Mouse (Mus musculus) liver, postnatal 0 days (tissue): ENCODE measurements at regions not wholly inside any gene's neighbourhood (a gene's known extent, or its start where the extent isn't known, plus 50 kb on each side); places are given as distances from the start of the nearest gene placed in this dataset.

ENCODE experiments used
- CTCF ChIP-seq: sonication (generic); IDR thresholded peaks from 2 replicates; pipeline ENCODE4 v1.5.1; 2016; ENCODE audit warnings: antibody characterized with exemption, low read depth
- EP300 ChIP-seq: IDR thresholded peaks from 2 replicates; pipeline ENCODE4 v1.6.1; 2016; ENCODE audit warnings: antibody characterized with exemption, low read depth, mild to moderate bottlenecking

DNA sequence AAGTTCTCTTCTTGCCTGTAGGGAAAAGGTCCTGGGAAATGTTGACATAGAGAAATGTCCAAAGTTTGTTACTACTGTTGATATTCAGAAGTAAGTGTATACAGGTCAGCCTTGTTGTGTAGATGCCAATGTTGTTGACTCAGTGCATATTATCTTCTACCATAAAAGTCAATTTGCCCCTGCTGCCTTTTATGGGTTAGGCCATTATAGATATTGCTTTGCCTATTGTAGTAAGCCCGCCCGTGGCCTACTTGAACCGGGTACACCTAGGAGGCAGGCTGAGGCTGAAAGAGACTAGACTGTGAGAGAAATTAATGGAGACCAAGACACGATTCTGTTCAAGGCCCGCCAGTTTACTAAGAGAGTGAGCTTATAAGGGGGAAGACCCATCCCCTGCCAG is 92.3 kb downstream of the Prl2c2 start:
- no peak for TF ChIP-seq CTCF
- TF ChIP-seq EP300, result no peak
